Mouse (Mus musculus) kidney, postnatal 14 days (tissue): ENCODE measurements at regions not wholly inside any gene's neighbourhood (a gene's known extent, or its start where the extent isn't known, plus 50 kb on each side); places are given as distances from the start of the nearest gene placed in this dataset.

Experiments used
- DNase-seq: peaks from one replicate; pipeline ENCODE4 v3.0.0; 2022; ENCODE audit warnings: mixed read lengths

GRCm38 (mm10) chr1:51643640-51644039, 165.4 kb upstream of the Nabp1 start:
- no peak for DNase-seq

DNA sequence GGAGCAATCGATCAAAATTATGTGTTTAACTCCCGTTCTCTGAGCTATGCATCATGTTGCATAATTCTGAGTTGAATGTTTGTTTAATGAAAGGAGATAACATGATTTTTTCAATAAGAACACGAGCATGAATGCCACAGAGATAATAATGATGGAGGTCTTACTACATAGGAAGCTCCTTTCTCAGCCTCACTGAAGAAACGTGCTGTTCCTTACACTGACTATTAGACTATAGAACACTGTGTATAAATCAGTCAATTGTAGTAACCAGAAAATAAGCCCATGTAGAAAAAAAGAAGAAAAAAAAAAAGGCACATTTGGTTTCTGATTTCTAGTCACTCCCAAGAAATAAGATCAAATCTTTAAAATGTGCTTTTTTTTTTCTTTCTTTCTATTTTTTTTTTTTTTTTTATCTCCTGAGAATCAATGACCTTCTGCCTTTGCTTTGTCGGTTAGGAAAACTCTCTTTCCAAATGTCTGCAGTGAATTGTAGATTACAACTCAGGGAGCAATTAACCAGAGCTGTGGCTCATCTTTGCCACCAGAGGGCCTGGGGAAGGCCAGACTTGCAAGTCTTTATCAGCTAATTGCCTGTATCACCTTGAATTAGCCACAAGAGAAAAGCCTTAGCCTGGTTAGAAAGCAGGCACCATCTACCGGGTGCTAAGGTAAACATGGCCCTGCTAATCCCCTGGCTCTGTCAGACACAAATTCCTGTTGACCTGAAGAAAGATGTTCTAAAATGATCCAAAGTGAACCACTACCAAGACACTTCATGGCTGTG, 160.5 kb upstream of the Nabp1 start:
- no peak for DNase-seq

DNA sequence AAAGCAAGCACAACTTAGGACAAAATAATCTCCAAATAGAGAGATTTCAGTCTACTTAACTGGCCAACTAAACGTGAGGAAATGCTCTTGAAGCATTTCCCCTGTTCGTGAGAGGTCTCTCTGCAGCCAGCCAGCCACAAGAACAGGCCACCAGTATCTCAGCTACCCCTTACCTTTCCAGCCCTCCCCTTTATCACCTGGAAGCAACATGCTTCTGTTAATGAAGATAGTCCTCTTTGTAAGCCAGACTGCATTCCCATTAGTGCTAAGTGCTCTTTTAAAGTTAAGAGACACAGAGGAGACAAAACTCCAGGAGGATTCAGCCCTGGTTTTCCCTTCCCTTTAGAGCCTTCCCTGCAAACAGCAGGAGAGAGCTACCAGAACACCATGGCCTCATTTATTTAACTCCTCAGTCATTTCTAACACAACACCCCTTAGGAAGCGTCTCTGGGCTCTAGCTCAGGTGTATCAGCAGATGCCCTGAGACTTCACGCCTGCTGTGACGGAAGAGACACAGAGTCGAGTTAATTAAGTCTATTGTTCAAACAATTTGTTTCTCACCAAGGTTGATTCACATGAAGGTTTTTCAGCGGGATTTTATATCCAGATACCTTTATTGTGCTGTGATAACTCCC, 157.8 kb upstream of the Nabp1 start:
- DNase-seq = no peak

DNA sequence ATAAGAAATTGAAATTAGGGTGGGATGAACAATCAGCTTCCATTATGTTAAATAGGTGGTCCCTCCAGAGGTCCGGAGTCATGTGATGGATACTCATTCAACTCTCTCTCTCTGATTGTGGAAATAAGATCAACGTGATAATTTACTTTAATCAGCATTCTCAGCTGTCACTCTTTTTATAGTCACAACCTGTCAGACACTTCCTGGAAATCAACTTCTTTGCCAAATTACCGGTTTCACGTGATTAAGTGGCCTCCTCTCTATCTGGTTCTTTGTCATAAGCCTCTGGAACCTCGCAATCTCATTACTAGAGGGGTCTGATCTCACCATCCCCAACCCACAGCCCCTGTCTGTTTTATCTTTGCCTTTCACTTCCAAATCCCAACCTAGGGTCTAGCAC, 155.6 kb upstream of the Nabp1 start:
- no peak for DNase-seq

DNA sequence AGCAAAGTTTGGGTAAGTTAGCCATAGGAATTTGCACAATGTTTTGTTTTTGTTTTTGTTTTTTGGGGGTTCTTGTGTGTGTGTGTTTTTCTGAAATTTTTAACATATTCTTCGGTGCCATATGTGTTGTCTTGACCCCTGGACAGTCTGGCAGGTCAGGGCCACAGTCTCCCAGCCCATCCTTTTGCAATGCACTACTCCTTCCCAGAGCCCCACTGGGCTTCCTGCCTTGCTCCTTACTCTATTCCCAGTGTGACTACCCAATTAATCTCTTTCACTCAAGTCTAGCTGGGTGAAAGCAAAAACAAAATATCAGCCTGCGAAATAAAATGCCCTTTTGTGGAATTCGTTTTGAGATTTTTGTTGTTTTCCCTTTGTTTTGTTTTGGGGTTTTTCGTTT, 154.6 kb upstream of the Nabp1 start:
- DNase-seq = no peak

DNA sequence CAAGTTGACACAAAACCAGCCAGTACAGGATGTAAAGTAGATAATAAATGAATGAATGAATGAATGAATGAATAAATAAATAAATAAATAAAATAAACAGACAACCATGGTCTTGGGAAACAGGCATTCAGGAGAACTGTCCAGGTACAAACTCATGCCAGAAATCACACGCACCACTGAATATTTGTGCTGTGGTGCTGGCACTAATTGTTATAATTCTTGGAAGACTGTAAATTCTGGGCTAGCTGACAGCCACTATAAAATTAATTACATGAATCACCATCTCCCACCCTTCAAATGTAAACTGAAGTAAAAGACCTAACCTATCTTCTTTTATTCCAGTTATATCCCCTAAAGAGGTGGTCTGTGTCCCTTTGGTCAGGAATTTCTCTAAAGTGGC, 151.6 kb upstream of the Nabp1 start:
- DNase-seq = no peak

DNA sequence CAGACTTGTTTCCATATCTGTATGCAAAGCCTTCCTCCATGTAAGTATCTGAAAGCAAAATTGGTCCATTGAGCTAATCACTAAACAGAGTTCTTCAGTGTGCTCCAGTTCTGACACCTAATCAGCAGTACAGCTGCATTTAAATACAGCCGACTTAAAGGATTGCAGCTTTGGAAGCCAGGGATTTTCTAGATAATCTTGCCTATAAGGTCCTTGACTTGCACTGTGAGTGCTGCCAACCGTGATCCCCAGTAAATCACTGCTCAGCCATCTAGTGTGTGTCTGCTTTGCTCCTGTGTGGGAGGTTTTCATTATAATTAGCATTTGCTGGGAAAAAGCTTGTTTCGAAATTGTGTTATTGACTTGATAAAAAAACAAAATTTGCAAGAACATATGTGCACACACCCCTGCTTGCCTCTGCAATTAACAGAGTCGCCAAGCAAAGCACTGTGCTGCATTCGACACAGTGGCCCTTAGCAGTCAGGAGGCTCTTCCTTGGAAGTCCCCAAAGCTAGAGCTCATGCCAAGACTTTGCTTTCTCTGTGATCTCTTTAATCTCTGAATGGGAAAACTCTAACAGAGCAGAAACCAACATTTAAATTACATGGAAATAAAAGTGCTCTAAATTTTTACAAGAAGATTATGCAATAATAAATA, 150.0 kb upstream of the Nabp1 start:
- DNase-seq = no peak

DNA sequence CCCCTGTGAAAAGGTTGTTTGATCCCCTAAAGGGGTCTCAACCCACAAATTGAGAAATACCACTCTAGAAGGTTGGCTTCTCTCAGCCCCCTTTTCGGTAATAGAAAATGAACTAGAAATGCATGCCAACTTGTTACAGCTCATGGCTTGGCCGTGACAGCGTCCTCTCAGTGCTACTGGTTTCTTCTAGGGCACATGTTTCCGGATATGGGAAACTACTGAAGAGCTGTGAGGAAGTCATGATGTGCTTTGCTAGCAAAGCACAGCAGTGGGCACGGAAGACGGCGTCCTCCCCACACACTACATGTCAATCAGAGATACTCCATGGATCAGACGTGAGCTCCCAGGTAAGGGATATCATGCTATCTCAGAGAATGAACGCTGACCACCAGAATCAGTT, 148.1 kb upstream of the Nabp1 start:
- no peak for DNase-seq

- no peak for DNase-seq
Observed at GRCm38 (mm10) chr1:51625079-51625478, 146.9 kb upstream of the Nabp1 start.

DNA sequence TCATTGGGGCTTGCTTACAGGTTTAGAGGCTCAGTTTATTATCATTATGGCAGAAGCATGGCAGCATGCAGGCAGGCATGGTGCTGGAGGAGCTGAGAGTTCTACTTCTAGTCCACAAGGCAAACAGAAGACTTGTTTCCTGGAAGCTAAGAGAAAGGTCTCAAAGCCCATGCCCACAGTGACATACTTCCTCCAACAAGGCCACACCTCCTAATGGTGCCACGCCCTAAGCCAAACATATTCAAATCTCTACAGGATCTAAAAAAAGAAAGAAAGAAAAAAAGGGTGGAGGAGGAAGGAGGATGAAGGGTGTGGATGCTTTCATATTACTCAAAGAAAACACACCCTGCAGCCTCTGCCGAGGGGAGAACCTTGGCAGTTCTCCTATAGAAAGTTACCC, 146.3 kb upstream of the Nabp1 start:
- no peak for DNase-seq

GRCm38 (mm10) chr1:51622986-51623385, 144.8 kb upstream of the Nabp1 start:
- DNase-seq = no peak

DNA sequence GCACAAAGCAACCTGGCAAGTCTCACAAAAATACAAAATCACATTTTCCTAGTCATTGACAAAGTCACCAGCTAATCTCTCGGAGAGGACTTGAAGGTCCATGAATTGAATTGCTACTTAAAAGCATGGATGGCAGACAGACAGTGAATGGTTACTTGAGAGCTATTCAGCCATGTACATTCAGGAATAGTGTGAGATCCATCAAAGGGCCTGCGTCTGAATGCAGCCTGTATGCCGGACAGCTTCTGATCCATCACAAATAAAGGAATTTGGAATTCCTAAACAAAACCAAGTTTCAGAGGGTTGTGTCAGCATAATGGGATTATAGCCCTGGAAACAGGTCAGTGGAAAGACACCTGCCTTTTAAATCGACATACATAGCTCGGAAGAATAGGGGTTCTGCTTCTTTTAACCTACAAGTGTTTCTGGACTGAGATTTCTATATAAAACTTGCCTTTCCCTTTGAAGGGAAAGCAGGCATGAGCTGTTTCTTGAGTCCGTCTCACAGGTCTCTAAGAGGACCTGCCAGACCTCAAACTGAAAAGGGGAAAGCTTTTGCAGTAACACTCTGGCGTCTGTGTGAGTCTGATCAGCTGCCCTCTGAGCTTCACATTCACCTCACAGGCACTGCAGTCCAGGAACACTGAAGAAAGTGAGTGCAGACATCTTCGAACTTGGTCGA, 144.1 kb upstream of the Nabp1 start:
- DNase-seq = no peak

- DNase-seq = no peak
Observed at GRCm38 (mm10) chr1:51621062-51621461, 142.8 kb upstream of the Nabp1 start.

DNA sequence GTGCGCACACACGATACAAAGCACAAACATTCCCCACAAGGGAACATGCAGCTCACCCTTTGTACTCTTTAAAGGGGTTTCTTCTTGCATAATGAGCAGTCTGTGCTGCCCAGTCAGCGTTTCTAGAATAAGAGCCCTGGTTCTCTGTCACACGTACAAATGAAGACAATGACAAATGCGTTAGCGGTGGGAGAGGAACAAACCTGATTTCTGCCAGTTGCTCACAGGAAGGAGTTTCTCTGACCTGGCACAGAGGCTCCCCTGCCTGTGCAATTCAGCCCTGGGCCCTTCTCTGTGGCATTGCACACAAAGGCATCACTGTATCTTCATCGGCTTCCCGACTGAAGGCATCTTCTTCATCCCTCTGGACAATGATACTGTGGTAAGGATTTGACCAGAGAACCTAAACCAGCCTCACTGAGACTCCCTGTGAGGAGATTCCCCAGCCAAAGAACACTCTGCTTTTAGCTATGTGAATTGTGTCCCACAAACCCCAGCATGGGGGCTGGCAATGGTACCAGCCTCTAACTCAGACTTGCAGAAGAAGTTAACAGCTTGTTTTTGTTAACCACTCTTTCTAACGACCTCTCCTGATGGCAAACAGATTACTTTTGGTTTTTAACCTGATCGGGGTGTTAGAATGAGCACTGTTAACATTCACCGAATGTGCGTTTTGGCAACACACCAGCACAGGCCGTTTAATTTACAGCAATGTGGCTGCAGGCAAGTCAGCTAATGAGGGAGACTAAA, 139.5 kb upstream of the Nabp1 start:
- peak; percentile 64 for DNase-seq

DNA sequence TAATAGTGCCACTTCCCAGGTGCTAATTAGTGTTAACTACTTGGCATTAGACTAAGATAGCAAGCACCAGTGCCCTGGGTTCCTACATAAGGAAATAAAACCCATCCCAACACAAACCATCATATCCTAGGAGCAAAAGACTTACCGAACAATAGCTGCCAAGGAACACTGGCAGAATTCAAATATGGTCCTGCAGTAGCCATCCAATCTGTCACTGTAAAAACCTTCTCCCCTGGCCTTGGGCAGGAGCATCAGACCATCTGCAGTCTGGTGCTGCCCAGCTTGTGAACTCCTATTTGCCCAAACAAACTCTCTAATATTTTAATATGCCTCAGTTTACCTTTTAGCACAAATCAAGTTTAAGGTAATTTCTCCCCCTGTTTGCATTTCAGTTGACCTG, 137.9 kb upstream of the Nabp1 start:
- DNase-seq = no peak

DNA sequence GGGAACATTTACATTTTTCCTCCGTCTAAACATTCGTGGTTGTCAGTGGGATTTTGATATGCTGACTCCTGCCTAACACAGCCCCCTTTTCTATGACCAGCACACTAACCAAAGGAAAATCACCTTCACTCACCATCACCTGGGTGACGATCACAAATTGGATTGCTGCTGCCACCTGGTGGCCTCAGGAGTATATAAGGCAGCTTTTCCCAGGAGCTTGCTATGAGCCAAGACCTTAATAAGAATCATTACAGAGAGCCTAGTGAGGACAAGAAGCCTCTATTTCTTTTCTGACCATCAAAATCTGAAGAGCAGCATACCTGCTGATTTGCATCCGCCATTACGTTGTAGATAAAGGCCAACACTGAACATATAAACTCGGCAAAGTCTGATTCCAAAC, 137.3 kb upstream of the Nabp1 start:
- DNase-seq = peak; percentile 71

- no peak for DNase-seq
Observed at GRCm38 (mm10) chr1:51614700-51615099, 136.5 kb upstream of the Nabp1 start.

DNA sequence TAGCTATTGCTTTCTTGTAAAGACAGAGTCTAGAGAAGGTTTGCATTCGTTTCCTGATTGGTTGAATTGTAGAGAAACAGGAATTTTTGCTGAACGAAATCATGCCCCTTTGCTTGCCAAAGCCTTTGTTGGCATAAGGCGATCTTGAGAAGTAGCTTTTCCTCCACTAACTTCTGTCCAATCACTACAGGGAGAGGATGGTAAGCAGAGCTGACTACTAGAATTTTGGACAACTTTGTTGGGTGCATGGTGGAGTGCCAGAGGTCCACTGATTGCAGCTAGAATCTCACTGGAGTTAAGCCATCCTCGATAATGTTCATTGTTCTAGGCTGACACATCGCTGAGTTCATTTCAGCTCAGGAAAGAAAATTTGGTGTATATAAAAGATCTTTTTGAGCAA, 131.1 kb upstream of the Nabp1 start:
- DNase-seq = no peak

- peak; percentile 8 for DNase-seq
Observed at GRCm38 (mm10) chr1:51607437-51607855, 129.2 kb upstream of the Nabp1 start.

GRCm38 (mm10) chr1:51602071-51602470, 123.8 kb upstream of the Nabp1 start:
- no peak for DNase-seq

DNA sequence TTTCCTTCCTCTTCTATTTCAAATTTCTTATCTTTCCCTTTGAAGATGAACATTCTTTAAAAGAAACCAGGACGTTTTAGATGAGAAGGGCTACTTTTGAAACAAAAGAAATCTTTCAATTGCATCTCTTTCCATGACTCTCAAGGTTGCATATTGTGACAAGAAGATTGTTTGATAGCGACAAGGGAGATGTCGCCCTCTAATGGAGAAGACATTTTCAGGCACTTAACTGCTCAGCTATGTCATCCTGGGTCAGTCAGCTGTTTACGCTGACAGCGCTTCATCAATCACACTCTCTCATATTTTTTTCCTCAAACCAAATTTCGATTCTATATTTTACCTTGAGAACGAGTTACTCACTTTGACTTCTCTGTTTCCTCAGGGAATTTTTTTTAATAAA, 122.2 kb upstream of the Nabp1 start:
- DNase-seq = peak; percentile 37

GRCm38 (mm10) chr1:51596935-51597820, 119.0 kb upstream of the Nabp1 start:
- peak; percentile 89 for DNase-seq
